Mouse (Mus musculus) heart, postnatal 0 days (tissue): ENCODE measurements around the gene Plod2.

Experiments
- CTCF ChIP-seq: IDR thresholded peaks from 2 replicates; pipeline ENCODE4 v1.5.1; 2016; ENCODE audit warnings: antibody characterized with exemption, control low read depth, low read depth
- EP300 ChIP-seq: IDR thresholded peaks from 2 replicates; pipeline ENCODE4 v1.6.1; 2016; ENCODE audit warnings: antibody characterized with exemption, low read depth

DNA sequence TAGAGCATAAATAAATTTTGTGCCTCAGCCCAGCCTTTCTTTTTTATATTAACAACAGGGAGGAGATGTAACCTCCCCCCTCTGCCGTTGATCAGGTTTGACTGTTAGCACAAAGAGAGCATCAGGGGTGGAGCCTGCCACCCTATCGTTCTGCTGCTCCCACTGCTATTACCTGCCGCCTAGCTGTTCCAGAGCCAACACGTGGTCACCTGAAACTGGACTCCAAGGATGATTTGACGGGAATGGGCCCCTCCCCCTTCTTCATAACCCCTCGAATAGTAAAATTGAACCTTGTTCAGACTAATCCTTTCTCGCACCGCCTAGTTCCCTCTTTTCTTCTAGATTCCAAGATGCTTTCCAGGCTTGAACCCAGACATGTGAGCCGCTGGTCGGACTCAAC, 21.3 kb upstream of the Plod2 start:
- TF ChIP-seq CTCF: no peak
- TF ChIP-seq EP300: no peak
